Mouse (Mus musculus) liver, embryonic 11.5 days (tissue): ENCODE results near the gene Uap1. TPM values are rescaled to one million over a fixed set of nuclear protein-coding genes. Genes with fewer than 3 reads are reported as not detected.

ENCODE experiments used
- ATAC-seq: fragments of 200-750 bp; cut with Nextera tagmentation; replicated peaks from 2 replicates; pipeline ENCODE4 v1.8.0; 2017; ENCODE audit warnings: moderate number of reproducible peaks, mild to moderate bottlenecking, moderate TSS enrichment, moderate library complexity; ENCODE audit not compliant: low FRiP score
- DNase-seq: peaks from one replicate; pipeline ENCODE4 v3.0.0-alpha.2; 2017; ENCODE audit warnings: low spot score
- H3K27ac ChIP-seq: fragments of 300-500 bp; sonication (generic); 2 replicates; pipeline ENCODE4 v1.5.1; 2014; ENCODE audit warnings: mild to moderate bottlenecking, low read depth, low read length, control low read depth
- H3K27me3 ChIP-seq: fragments of 300-500 bp; sonication (generic); replicated peaks from 2 replicates; pipeline ENCODE4 v1.6.1; 2014; ENCODE audit warnings: low read length, mixed read lengths; ENCODE audit not compliant: control insufficient read depth, insufficient read depth
- H3K36me3 ChIP-seq: fragments of 300-500 bp; sonication (generic); 2 replicates; pipeline ENCODE4 v1.6.1; 2014; ENCODE audit warnings: mild to moderate bottlenecking, low read length, moderate library complexity, mixed read lengths; ENCODE audit not compliant: control insufficient read depth, insufficient read depth
- H3K4me1 ChIP-seq: fragments of 300-500 bp; sonication (generic); replicated peaks from 2 replicates; pipeline ENCODE4 v1.6.1; 2014; ENCODE audit warnings: low read length, mixed read lengths; ENCODE audit not compliant: control insufficient read depth, insufficient read depth
- H3K4me2 ChIP-seq: fragments of 300-500 bp; sonication (generic); 2 replicates; pipeline ENCODE4 v1.6.1; 2014; ENCODE audit warnings: mild to moderate bottlenecking, control low read depth, moderate library complexity
- H3K4me3 ChIP-seq: fragments of 300-500 bp; sonication (generic); 2 replicates; pipeline ENCODE4 v1.5.1; 2014; ENCODE audit warnings: low read depth, low read length, control low read depth
- H3K9ac ChIP-seq: fragments of 300-500 bp; sonication (generic); 2 replicates; pipeline ENCODE4 v1.6.1; 2014; ENCODE audit warnings: low read depth, low read length, control low read depth
- H3K9me3 ChIP-seq: fragments of 300-500 bp; sonication (generic); 2 replicates; pipeline ENCODE4 v1.6.1; 2016; ENCODE audit warnings: low read length, inconsistent platforms, mixed read lengths; ENCODE audit not compliant: control insufficient read depth
- WGBS: fragments of 180-500 bp; shearing (Covaris S2); extraction: QIAGEN DNeasy Blood & Tissue Kit; methylation state at CpG from one replicate; pipeline ENCODE4 v1.1.7; 2014; 5-methylcytosine and 5-hydroxymethylcytosine counted together
- polyA plus RNA-seq: library from polyadenylated mRNA; unstranded; fragments of >200 nt; fragmentation: Nextera tagmentation; extraction: Ambion mirVana; gene quantifications from 2 replicates; pipeline ENCODE4 v1.2.1, GENCODE M21; 2014

Uap1 gene
- polyA plus RNA-seq, 1 experiment from 2014 or later = 60.0 TPM

- DNase-seq (no peak), ATAC-seq (no peak)
- H3K4me1 ChIP-seq = no peaks in the 10 kb centered on the region
- WGBS = 92% methylated on average over 6 of the region's 6 CpGs
- no peak overlapping the region for H3K4me3 ChIP-seq
- H3K27ac ChIP-seq = no peak overlapping the region
- no peaks in the 10 kb centered on the region for H3K9me3 ChIP-seq
- H3K36me3 ChIP-seq = peaks cover 37% of the 10 kb centered on the region
- H3K27me3 ChIP-seq = no peaks in the 10 kb centered on the region
- H3K4me2 ChIP-seq = no peak overlapping the region
- H3K9ac ChIP-seq = no peak overlapping the region
Observed at GRCm38 (mm10) chr1:170206395-170206794, 31.6 kb upstream of the Uap1 start.

- Histone ChIP-seq H3K27ac (no peak overlapping the region), H3K27me3 (no peaks in the 10 kb centered on the region), H3K4me2 (no peak overlapping the region), H3K9me3 (no peaks in the 10 kb centered on the region), H3K36me3 (peaks cover 23% of the 10 kb centered on the region), H3K4me1 (no peaks in the 10 kb centered on the region), H3K4me3 (no peak overlapping the region), H3K9ac (no peak overlapping the region)
- WGBS = 82% methylated on average over 3 of the region's 3 CpGs
- DNase-seq = no peak
- peak; percentile 72 for ATAC-seq
Observed at GRCm38 (mm10) chr1:170200379-170200778, 25.6 kb upstream of the Uap1 start.

GRCm38 (mm10) chr1:170196211-170196610, 21.5 kb upstream of the Uap1 start:
- Histone ChIP-seq H3K36me3 (peaks cover 34% of the 10 kb centered on the region), H3K4me3 (no peak overlapping the region), H3K27me3 (no peaks in the 10 kb centered on the region), H3K9me3 (no peaks in the 10 kb centered on the region), H3K4me2 (no peak overlapping the region), H3K27ac (no peak overlapping the region), H3K9ac (no peak overlapping the region), H3K4me1 (no peaks in the 10 kb centered on the region)
- DNase-seq (no peak), ATAC-seq (no peak)
- WGBS = 93% methylated on average over 8 of the region's 8 CpGs

- H3K4me1 ChIP-seq = no peaks in the 10 kb centered on the region
- no peak overlapping the region for H3K4me3 ChIP-seq
- peaks cover 20% of the 10 kb centered on the region for H3K36me3 ChIP-seq
- H3K9ac ChIP-seq = no peak overlapping the region
- no peak for ATAC-seq
- H3K27ac ChIP-seq = no peak overlapping the region
- no peak for DNase-seq
- no peaks in the 10 kb centered on the region for H3K27me3 ChIP-seq
- 85% methylated on average over 1 of the region's 1 CpGs for WGBS
- no peak overlapping the region for H3K4me2 ChIP-seq
- H3K9me3 ChIP-seq = no peaks in the 10 kb centered on the region
Observed at GRCm38 (mm10) chr1:170191925-170192324, 17.2 kb upstream of the Uap1 start.

GRCm38 (mm10) chr1:170190225-170190624, 15.5 kb upstream of the Uap1 start:
- Histone ChIP-seq H3K9ac (no peak overlapping the region), H3K4me3 (no peak overlapping the region), H3K36me3 (peaks cover 14% of the 10 kb centered on the region), H3K4me1 (no peaks in the 10 kb centered on the region), H3K27me3 (no peaks in the 10 kb centered on the region), H3K4me2 (no peak overlapping the region), H3K27ac (no peak overlapping the region), H3K9me3 (no peaks in the 10 kb centered on the region)
- ATAC-seq (no peak; the same call in 1 of the 2 replicates), DNase-seq (no peak)
- 61% methylated on average over 4 of the region's 4 CpGs for WGBS

- ATAC-seq (no peak), DNase-seq (no peak)
- Histone ChIP-seq H3K4me1 (no peaks in the 10 kb centered on the region), H3K27ac (no peak overlapping the region), H3K4me2 (no peak overlapping the region), H3K9ac (no peak overlapping the region), H3K4me3 (no peak overlapping the region), H3K9me3 (no peaks in the 10 kb centered on the region), H3K27me3 (no peaks in the 10 kb centered on the region), H3K36me3 (peaks cover 10% of the 10 kb centered on the region)
- 78% methylated on average over 11 of the region's 11 CpGs for WGBS
Observed at GRCm38 (mm10) chr1:170188601-170189000, 13.8 kb upstream of the Uap1 start.

GRCm38 (mm10) chr1:170186531-170186930, 11.8 kb upstream of the Uap1 start:
- WGBS = 77% methylated on average over 5 of the region's 5 CpGs

GRCm38 (mm10) chr1:170185137-170185536, 10.4 kb upstream of the Uap1 start:
- WGBS = 74% methylated on average over 3 of the region's 3 CpGs
- DNase-seq (no peak), ATAC-seq (no peak)
- H3K9ac ChIP-seq = no peak overlapping the region
- no peak overlapping the region for H3K4me2 ChIP-seq
- H3K27me3 ChIP-seq = no peaks in the 10 kb centered on the region
- no peaks in the 10 kb centered on the region for H3K36me3 ChIP-seq
- no peak overlapping the region for H3K27ac ChIP-seq
- H3K4me3 ChIP-seq = no peak overlapping the region
- H3K4me1 ChIP-seq = no peaks in the 10 kb centered on the region
- H3K9me3 ChIP-seq = no peaks in the 10 kb centered on the region

More at GRCm38 (mm10) chr1:170186531-170186930, 11.8 kb upstream of the Uap1 start:
- H3K4me1 ChIP-seq = no peaks in the 10 kb centered on the region
- H3K9me3 ChIP-seq = no peaks in the 10 kb centered on the region
- no peak overlapping the region for H3K4me3 ChIP-seq
- no peaks in the 10 kb centered on the region for H3K36me3 ChIP-seq
- no peaks in the 10 kb centered on the region for H3K27me3 ChIP-seq
- DNase-seq = no peak
- no peak for ATAC-seq
- no peak overlapping the region for H3K4me2 ChIP-seq
- no peak overlapping the region for H3K9ac ChIP-seq
- H3K27ac ChIP-seq = no peak overlapping the region

GRCm38 (mm10) chr1:170182706-170183105, 7.9 kb upstream of the Uap1 start:
- ATAC-seq = no peak
- Histone ChIP-seq H3K9ac (no peak overlapping the region), H3K4me1 (no peaks in the 10 kb centered on the region), H3K36me3 (no peaks in the 10 kb centered on the region), H3K4me3 (no peak overlapping the region), H3K4me2 (no peak overlapping the region), H3K27ac (no peak overlapping the region), H3K9me3 (no peaks in the 10 kb centered on the region), H3K27me3 (no peaks in the 10 kb centered on the region)
- no peak for DNase-seq
